Mouse (Mus musculus) fibroblast of lung, adult 2 months (primary cell): ENCODE data around the gene Evl.

Experiments
- DNase-seq: peaks from one replicate; pipeline ENCODE4 v3.0.0-alpha.2; 2011; ENCODE audit warnings: low read depth

Gene Evl

DNA sequence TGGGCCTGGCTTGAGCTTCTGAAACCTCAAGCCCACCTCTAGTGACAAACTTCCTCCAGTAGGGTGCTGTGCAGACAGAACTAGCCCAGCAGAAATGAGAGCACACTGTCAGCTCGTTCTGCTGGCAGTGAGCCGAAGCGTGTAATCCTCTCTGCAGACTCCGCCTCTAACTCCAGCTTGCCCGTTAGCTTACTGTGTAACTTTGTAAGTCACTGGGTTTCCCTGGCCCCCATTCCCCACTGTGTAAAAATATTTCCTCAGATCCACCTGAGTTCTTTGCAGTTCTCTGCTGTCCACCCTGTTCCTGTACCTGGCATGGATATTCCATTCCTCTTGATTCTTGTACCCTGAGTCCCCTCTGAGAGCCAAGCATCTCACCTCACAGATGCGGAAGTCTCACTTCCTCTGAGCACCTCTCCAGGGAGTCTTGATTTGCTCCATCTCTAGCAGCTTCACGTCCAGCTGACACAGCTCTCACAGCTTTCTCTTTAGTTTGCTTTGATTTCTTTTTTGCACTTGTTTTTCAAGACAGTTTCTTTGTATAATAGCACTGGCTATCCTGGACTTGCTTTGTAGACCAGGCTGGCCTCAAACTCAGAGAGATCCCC, 96.6 kb downstream of the Evl start:
- DNase-seq: no peak

DNA sequence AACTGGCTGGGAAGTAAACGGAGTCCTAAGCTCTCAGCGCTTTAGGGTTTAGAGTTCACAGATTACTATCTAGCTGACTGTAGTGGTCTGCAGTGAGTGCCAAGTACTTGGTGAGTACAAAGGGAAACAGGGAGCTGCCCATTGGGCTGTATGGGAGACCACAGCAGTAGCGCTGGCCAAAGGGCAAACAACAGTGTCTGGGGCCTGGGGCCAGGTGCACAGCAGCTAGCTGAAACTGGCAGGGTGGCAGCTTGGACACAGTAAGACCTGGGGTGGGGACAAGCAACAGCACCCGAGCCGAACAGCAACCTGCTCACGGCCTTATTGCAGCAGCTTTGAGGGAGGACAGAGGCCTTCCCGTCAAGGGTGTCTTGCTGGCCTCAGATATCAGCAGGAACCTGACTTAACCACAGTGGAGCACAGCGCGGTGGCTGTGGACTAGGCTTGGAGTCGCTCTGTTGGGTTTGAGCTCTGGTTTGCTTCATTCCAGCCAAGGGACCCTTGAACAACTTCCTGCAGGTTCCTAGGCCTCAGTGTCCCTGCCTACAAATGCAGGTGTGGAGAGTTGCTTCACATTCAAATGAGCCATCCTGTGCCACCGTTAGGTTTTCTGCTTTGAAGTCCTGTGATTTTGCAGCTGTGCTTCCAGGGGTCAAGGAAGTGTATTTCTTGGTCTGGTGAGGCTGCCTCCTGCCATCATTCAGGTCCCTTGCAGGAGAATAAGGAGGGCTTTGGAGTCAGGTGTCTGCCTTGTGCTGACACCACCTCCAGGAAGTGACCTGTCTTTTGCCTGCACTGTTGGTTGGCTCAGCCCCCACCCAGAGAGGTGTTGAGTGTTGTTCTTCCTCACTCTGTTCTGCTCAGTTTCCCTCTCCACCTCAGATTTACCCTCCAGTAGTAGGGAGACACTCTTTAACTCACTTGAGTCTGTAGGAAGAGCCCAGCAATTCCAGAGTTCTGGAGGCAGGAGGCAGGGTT, 99.1 kb downstream of the Evl start:
- no peak for DNase-seq

DNA sequence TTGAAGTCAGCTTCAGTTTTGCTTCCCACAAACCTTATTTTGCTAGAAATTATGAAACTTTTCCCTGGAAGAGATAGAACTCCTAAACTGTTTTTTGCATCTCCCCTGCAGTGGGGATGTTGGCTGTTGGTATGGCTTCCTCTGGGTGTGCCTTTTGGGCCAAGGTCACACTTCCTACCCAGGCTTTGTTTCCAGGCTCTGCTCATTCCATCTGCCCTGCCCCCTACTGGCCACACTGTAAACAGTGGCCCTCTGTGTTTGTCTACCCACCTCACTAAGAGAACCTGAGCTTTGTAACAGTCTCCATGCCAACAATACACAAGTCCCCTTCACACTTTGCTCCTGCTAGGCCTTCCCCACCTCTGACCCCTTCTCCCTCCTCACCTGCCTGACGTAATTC, 102.8 kb downstream of the Evl start:
- DNase-seq: no peak

DNA sequence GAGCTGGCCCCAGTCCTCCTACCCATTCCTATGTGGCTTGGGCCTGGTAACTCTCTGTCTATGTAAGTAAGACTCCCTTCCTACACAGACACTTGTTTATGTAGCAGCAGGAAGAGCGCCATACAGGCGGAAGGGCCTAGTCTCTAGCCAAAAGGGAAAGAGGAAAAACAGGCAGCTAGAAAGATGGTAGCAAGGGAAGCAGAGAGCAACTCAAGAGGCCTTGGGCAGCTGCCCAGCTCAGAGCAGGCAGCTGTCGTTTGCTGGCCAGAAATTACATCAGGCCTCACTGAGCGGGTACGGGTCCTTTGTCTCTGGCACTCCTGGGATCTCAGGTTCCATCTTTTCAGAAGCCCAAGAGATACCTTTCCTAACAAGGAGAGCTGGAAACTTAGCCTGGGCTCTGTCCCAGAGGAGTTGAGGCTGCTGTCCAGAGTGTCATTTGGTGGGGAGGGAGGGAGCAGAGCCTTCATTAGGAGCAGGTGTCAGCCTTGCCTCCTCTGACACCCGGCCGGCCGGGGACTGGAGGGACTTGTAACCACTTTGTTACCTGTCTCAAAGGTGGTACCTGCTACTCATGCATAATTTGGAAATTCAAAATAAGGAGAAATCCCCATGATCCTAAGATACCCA, 114.2 kb downstream of the Evl start:
- DNase-seq: no peak

DNA sequence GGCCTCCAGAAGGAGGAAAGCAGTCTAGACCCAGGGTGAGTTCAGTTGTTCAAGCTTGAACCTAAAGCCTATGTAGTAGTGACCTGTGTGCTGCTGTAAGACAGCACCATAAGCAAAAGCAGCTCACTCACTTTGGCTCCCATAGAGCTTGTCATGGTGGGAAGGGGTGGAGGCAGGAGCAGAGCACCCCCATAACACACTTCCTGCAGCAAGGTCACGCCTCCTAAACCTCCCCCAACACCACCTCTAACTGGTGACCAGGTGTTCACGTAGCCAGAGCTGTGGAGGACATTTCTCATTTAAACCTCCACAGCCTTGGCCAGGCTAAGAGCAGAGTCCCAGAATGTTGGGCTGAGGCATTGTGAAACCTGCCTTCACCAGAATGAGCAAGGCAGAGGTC, 117.0 kb downstream of the Evl start:
- no peak for DNase-seq

DNA sequence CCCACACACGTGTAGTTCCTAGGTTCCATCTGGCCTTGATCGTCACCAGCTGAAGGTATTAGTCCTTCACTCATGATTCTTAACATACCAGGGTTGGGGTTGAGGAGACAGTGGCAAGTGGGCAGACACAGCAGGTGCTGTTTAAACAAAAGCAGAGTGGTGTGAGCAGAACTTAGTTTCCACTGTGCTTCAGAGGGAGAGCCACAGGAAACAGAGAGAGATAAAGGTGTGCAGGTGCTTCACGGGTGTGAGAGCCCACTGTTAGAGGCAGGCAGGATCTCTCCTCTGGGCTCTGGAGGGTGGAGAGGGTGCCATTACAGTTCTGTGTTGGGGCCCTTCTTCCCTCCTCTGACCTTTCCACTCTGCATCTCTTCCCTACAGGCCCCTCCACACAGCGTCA, 118.4 kb downstream of the Evl start:
- DNase-seq: no peak

DNA sequence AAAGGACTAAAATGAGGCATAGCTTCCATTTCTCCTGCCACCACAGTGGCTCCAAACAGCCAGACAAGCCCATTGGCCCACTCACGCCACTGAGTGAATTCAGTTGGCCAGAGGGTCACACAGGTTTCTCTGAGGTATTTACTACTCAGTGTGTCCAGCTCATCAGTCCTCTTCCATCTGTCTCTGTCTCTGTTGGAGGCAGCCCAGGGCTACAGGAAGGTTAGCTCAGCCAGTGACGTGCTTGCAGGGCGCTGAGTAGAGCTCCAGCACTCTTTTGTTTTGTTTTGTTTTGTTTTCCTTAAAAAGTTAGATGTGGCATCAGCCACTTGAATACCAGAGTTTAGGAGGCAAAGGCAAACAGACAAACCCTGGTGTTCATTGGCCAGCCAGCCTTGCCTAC, 119.0 kb downstream of the Evl start:
- no peak for DNase-seq

DNA sequence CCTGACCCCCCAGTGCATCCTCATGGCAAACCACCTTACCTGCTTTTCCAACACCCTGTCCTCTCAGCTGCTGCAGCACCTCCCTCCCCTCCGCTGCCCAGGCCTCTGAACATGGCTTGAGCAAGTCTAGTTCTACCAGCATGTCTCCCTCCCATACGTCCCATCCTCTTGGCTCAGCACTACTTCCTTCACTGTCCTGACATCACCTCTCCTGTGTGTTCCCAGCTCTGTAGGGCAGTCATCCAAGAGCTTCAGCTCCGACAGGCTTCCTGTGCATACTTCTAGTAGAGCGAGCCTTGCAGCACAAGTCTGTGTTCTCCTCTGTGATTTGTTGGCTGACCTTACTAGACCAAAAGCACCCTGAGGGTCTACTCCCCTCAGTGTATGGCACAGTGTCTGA, 120.0 kb downstream of the Evl start:
- DNase-seq: no peak

DNA sequence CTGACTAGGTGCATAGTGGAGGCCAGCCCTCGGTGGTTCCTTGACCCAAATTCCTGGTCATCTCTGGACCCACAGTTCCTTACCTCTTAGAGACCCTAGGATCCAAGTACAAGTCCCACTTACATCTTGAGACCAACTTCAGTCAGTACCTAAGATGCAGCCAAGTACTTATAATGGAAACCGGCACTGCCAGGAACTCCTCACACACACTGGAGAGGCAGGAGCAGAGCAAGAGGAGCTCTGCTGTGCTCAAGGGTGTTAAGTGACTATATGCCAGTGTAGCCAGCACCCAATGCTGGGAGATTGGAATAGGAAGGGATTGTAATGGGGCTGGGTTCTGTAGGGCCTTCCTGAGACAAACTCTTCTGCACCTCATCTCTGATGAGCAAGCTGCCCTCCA, 120.4 kb downstream of the Evl start:
- DNase-seq: no peak

DNA sequence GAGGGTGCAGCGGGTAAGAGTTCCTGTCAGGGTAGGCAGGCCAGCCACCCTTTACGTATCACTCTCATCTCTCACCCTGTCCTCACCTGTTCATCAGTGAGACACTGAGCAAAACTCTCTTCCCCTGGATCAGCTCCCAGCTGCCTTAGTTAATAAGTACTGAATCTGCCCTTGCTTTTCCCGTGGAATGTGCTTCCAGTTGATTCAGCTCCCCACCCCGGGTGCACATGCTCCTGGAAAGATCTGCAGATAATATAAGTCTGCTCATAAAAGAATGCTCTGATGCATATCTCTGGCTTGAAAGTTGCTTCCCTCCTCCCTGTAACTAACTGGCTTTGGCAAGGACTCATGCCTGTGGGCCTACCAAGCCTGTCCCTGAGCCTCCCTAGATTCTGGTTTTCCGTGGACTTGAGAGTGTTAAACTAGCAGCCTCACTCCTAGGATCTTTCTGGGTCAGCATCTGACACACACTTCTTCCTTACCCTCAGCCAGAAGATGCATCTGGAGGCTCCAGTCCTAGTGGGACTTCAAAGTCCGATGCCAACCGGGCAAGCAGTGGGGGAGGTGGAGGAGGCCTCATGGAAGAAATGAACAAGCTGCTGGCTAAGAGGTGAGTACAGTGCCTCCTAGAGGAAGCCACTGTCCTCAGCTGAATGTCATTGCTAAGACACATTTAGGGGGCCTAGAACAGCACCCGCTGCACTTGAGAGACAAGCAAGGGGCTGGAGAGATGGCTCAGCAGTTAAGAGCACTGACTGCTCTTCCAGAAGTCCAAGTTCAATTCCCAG, 121.3 kb downstream of the Evl start:
- DNase-seq: no peak

DNA sequence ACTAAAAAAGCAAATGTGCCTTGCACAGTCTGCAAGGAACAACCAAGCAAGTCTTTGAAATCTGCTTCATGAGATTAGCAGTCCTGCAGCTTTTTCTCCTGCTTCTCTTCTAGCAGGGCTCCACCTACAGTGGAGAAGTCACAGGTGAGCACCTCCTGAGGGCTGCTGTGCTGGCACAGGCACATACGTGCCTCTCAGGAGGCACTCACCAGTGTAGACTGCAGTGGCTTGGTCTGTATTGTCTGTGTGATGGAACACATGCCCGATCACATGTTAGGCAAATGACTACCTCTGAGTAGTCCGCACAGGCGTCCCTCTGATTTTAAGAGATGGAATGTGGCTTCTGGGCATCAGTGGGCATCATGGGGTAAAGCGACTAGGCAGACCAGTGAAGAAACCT, 122.6 kb downstream of the Evl start:
- no peak for DNase-seq

DNA sequence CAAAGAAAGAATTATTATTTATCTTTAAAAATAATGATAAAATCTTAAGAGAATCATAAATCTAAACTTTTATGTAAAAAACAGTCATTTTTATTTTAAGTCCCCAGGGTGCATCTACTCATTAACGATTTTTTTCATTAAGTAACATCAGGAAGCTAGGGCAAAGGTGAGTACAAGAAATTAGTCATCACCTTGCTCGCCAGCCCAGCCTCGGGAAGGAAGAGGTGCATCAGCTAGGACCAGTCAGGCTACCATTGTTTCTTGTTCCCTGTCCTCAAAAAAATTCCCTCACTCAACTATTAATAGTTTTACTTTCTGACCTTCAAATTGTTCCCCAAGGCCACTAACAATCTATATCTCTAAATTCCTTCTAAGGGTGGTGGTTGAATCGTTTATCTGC, 123.8 kb downstream of the Evl start:
- no peak for DNase-seq

DNA sequence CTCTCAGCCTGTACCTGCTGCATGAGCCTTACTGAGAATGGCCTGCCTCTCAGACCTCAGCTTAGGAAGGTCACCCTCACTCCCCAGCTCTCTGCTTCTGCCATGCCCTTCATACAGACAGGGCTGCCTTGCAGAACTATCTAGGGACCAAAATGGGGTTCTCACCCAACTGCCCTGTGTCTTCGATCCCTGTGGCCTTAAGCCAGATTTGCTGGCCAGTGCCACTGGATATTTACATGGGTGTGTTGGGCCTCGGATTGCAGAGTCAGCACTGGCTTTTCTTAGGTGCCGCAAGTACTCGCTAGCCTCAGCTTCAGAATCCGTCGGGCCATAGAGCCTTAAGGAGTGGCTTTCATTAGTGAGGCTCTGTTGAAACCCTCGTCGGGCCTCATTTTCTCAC, 126.3 kb downstream of the Evl start:
- DNase-seq: no peak

DNA sequence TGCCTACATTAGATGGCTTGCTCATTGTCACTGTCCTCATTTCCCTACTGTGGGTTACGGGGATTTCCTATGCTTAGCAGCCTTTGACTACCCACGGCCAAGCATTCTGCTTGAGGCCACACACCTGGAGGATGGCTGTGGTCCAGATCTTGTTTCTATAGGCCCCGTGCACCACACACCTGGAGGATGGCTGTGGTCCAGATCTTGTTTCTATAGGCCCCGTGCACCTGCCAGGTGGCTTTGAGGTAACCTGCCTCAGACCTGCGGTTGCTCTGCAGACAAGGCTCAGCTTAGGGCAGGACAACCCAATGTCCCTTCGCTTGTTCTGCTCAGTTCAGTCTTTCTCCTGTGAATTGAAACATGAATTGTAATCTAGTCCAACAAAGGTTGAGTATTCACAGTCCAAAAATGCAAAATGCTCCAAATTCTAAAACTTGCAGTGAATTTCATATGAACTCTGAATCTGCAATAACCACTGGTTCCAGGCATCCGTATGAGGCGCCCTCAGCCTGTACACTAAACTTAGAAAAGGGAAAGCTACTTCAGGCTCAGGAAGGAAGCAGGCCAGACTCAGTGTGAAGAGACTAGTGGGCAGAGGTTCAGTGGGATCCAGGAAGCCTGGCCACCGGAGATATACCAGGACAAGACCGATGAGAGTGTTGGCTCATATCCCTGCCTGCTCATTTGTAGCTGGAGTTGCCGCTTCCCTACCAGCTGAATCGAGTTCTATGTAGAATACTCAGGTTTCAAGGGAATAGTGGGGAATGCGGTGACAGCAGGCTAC, 127.9 kb downstream of the Evl start:
- DNase-seq: no peak

DNA sequence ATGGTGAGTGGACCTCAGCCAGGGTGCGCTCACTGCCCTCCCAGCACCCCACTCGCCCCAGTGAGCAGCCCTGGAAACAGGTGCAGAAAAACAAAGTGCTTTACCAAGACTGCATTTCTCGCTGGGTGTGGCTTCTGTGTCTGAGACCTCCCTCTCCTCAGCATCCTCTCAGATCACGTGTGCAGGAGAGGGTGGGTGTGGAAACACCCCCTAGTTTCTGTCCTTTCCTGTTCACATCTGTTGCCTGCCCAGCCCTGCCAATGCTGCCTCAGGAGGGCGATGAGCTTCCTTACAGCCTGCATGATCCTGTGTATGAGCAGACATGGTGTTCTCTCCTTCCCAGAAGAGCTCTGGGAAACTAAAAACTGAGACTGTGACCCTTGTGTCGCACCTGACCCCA, 131.9 kb downstream of the Evl start:
- DNase-seq: no peak

DNA sequence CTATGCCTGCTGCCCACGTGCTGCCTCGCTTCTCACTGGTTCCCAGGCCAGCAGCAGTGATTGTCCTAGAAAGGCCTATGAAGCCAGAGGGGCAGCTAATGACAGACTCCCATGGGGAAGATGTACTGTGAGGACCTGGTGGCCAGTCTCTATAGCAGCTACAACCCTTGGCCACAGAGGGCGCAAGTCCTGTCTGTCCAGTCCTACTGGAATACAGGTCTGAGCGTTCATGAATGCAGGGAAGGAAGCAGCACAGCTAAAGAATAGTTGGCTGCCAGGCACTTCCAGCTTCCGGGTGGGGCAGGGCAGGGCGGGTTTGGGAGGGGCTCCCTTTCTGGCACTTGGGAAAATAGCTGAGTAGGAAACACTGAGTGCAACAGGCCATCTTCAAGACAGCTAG, 132.4 kb downstream of the Evl start:
- no peak for DNase-seq

DNA sequence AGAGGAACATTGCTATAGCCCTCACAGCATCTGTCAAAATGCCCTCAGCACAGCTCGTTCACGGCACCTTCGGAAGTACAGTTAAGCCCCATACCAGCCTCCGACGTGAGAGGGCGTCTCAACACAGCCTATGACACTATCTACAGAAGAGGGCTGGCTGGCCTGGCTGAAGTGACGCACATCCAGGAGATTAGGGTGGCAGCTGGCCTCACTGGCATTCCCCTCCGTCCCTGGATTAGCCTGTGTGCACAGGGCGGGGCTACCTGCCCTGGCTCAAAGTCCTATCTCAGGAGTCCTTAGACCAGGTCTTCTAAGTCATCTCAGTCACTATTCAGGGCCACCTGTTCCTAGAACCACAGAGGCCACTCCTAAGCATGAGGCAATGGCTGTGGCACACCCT, 134.6 kb downstream of the Evl start:
- no peak for DNase-seq

DNA sequence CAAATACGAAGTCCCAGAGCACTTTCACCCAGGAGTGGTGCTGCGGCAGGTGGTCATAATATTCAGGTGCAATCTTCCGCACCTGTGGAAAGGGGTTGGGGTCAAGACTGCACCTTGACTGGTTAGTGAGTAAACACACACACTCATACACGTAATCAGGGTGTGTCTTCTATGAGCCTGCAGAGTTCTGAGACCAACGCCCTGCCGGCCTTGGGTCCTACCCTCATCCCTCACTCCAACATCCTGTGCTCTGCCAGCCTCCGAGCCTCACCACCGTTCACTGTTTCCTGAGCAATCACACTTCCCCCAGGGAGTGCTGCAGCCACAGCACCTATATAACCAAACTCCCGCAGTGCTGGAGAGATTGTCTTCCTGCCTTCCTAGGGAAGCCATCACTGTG, 136.0 kb downstream of the Evl start:
- DNase-seq: no peak

DNA sequence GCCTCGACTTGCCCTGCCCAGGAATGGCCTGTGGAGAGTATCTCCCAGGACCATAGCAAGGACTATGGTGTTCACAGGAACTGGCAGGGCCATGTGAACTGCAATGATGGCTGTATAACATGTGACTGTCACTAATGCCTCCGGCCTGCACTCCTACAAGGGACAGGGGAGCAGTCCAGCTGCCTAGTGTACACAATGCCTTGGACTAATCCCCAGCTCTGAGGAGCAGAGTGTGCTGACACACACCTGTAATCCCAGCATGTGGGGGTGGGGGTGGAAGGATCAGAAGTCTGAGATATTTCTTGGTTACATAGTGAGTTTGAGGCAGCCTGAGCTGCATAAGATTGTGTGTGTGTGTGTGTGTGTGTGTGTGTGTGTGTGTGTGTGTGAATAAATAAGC, 139.1 kb downstream of the Evl start:
- no peak for DNase-seq

DNA sequence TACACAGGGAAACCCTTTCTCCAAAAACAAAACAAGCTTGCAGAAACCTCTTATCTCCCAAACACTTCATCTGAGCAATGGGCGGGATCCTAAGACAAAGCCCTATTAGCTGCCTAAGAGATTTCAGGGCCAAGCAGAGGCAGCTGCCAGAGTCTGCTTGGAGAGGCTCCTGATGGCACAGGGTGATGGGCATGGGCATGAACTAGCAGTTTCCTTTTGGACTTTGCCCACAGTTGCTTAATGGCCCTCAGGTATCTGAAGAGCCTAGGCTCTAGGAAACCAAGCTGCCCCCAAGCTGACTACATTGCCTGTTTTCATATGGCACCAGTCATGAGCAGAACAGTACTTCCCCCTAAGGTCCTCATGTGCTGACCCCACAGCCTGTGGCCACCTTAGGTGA, 139.7 kb downstream of the Evl start:
- DNase-seq: no peak

DNA sequence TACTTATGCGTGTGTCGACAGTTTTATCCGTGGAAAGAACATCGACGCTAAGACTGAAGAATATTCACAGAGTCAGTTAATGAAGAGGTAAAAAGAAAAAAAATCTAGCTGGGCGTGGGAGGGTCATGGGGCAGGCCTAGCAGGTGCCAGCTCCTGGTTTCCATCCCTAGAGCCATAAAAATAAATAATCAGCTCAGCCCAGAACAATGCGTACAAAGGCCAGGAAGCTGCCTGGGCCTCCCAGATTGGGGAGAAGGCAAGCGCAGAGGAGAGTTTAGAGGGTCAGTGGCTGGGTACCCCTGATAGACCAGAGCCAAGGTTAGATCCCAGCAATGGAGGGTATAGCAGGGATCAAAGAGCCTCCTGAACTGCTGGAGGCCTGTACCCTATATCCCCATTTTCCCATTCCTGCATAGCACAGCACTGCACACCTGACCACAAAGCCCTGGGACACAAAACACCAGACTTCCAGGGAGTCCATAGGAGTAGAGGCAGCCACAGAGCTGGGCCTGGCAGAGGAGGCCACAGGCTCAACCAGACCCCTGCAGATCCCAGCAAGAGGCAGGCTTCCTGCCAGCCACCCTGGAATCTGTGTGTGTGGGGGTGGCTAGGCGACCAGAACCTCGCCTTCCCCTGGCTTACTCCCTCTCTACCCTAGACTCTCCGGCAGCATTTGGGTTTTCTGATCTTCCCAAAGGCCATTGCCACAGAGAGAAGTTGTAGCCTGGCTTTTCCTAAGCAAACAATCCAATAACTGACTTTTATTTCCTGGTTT, 144.4 kb downstream of the Evl start:
- no peak for DNase-seq
